Mouse (Mus musculus) forebrain, embryonic 11.5 days (tissue): ENCODE data around the gene Ccdc162. TPM values are rescaled to one million over a fixed set of nuclear protein-coding genes. Genes with fewer than 3 reads are reported as not detected.

ENCODE experiments used
- ATAC-seq: fragments of 200-750 bp; cut with Nextera tagmentation; replicated peaks from 2 replicates; pipeline ENCODE4 v1.8.0; 2017; ENCODE audit warnings: moderate TSS enrichment; ENCODE audit not compliant: low FRiP score
- DNase-seq: peaks from one replicate; pipeline ENCODE4 v3.0.0-alpha.2; 2017; ENCODE audit warnings: low spot score
- H3K27ac ChIP-seq: fragments of 300-500 bp; sonication (generic); 2 replicates; pipeline ENCODE4 v1.5.1; 2014; ENCODE audit warnings: low read depth, low read length
- H3K27me3 ChIP-seq: fragments of 300-500 bp; sonication (generic); 2 replicates; pipeline ENCODE4 v1.6.1; 2014; ENCODE audit warnings: mild to moderate bottlenecking, low read length, mixed read lengths; ENCODE audit not compliant: control insufficient read depth, insufficient read depth
- H3K36me3 ChIP-seq: fragments of 300-500 bp; sonication (generic); 2 replicates; pipeline ENCODE4 v1.6.1; 2014; ENCODE audit warnings: mild to moderate bottlenecking, low read length, moderate library complexity, mixed read lengths; ENCODE audit not compliant: control insufficient read depth, insufficient read depth
- H3K4me1 ChIP-seq: fragments of 300-500 bp; sonication (generic); replicated peaks from 2 replicates; pipeline ENCODE4 v1.6.1; 2014; ENCODE audit warnings: low read length, mixed read lengths; ENCODE audit not compliant: control insufficient read depth, insufficient read depth
- H3K4me2 ChIP-seq: fragments of 300-500 bp; sonication (generic); 2 replicates; pipeline ENCODE4 v1.6.1; 2014; ENCODE audit warnings: low read depth, mild to moderate bottlenecking, low read length, moderate library complexity, mixed read lengths; ENCODE audit not compliant: severe bottlenecking
- H3K4me3 ChIP-seq: fragments of 300-500 bp; sonication (generic); 2 replicates; pipeline ENCODE4 v1.5.1; 2014; ENCODE audit warnings: low read depth, low read length
- H3K9ac ChIP-seq: fragments of 300-500 bp; sonication (generic); 2 replicates; pipeline ENCODE4 v1.6.1; 2014; ENCODE audit warnings: low read length
- H3K9me3 ChIP-seq: fragments of 300-500 bp; sonication (generic); 2 replicates; pipeline ENCODE4 v1.6.1; 2016; ENCODE audit warnings: low read length, mixed read lengths; ENCODE audit not compliant: control insufficient read depth
- WGBS: fragments of 180-500 bp; shearing (Covaris S2); extraction: QIAGEN DNeasy Blood & Tissue Kit; methylation state at CpG from one replicate; pipeline ENCODE4 v1.1.7; 2014; 5-methylcytosine and 5-hydroxymethylcytosine counted together
- polyA plus RNA-seq: library from polyadenylated mRNA; unstranded; fragments of >200 nt; fragmentation: Nextera tagmentation; extraction: Ambion mirVana; gene quantifications from 2 replicates; pipeline ENCODE4 v1.2.1, GENCODE M21; 2014

The Ccdc162 gene
- polyA plus RNA-seq: 0.15 and 0.80 TPM in 2 replicates

- WGBS: 53% methylated on average over 15 of the region's 15 CpGs
- H3K9me3 ChIP-seq: no peaks in the 10 kb centered on the region
- no peaks in the 10 kb centered on the region for H3K36me3 ChIP-seq
- H3K27me3 ChIP-seq: no peaks in the 10 kb centered on the region
- peaks cover 6% of the 10 kb centered on the region; the same call in 1 of the 2 replicates for H3K4me1 ChIP-seq
- ATAC-seq (no peak), DNase-seq (peak; percentile 68)
- H3K4me2 ChIP-seq: peak within 1 kb of the TSS; percentile 26; the same call in 1 of the 2 replicates
- no peak within 1 kb of the TSS for H3K4me3 ChIP-seq
- H3K9ac ChIP-seq: no peak within 1 kb of the TSS
- 0 out of 2 replicates have a peak within 1 kb of the TSS, but pooled peaks have one; percentile 18 for H3K27ac ChIP-seq
Observed at GRCm38 (mm10) chr10:41716029-41716897, at the start of gene Ccdc162. Gene Ccdc162, minus strand, starts transcription at chr10:41716634.

- H3K27ac ChIP-seq: no peak overlapping the region
- no peaks in the 10 kb centered on the region for H3K9me3 ChIP-seq
- DNase-seq: no peak
- no peaks in the 10 kb centered on the region for H3K4me1 ChIP-seq
- no peaks in the 10 kb centered on the region for H3K27me3 ChIP-seq
- H3K4me2 ChIP-seq: no peak overlapping the region
- ATAC-seq: no peak
- H3K4me3 ChIP-seq: no peak overlapping the region
- H3K9ac ChIP-seq: no peak overlapping the region
- no peaks in the 10 kb centered on the region for H3K36me3 ChIP-seq
- 87% methylated on average over 4 of the region's 4 CpGs for WGBS
Observed at GRCm38 (mm10) chr10:41765586-41765985, 49.2 kb upstream of the Ccdc162 start.

GRCm38 (mm10) chr10:41763741-41764385 is 47.4 kb upstream of the Ccdc162 start:
- ATAC-seq: no peak
- DNase-seq: no peak
- H3K36me3 ChIP-seq: no peaks in the 10 kb centered on the region
- 86% methylated on average over 3 of the region's 3 CpGs for whole genome bisulfite sequencing
- H3K27ac ChIP-seq: no peak overlapping the region
- no peaks in the 10 kb centered on the region for H3K9me3 ChIP-seq
- no peak overlapping the region for H3K4me2 ChIP-seq
- no peak overlapping the region for H3K4me3 ChIP-seq
- no peaks in the 10 kb centered on the region for H3K4me1 ChIP-seq
- H3K27me3 ChIP-seq: no peaks in the 10 kb centered on the region
- H3K9ac ChIP-seq: no peak overlapping the region

- DNase-seq (no peak), ATAC-seq (no peak)
- Histone ChIP-seq H3K4me2 (no peak overlapping the region), H3K9me3 (no peaks in the 10 kb centered on the region), H3K9ac (no peak overlapping the region), H3K27me3 (no peaks in the 10 kb centered on the region), H3K4me3 (no peak overlapping the region), H3K4me1 (no peaks in the 10 kb centered on the region), H3K36me3 (no peaks in the 10 kb centered on the region), H3K27ac (no peak overlapping the region)
- WGBS: 78% methylated on average over 3 of the region's 3 CpGs
Observed at GRCm38 (mm10) chr10:41760866-41761265, 44.4 kb upstream of the Ccdc162 start.

- Histone ChIP-seq H3K27me3 (no peaks in the 10 kb centered on the region), H3K36me3 (no peaks in the 10 kb centered on the region), H3K4me2 (no peak overlapping the region), H3K4me3 (no peak overlapping the region), H3K4me1 (no peaks in the 10 kb centered on the region), H3K9me3 (no peaks in the 10 kb centered on the region), H3K27ac (no peak overlapping the region), H3K9ac (no peak overlapping the region)
- ATAC-seq (no peak), DNase-seq (no peak)
Observed at GRCm38 (mm10) chr10:41758041-41758440, 41.6 kb upstream of the Ccdc162 start.

GRCm38 (mm10) chr10:41757226-41757625 is 40.8 kb upstream of the Ccdc162 start:
- Histone ChIP-seq H3K9me3 (no peaks in the 10 kb centered on the region), H3K27ac (no peak overlapping the region), H3K4me1 (no peaks in the 10 kb centered on the region), H3K36me3 (no peaks in the 10 kb centered on the region), H3K27me3 (no peaks in the 10 kb centered on the region), H3K9ac (no peak overlapping the region), H3K4me3 (no peak overlapping the region), H3K4me2 (no peak overlapping the region)
- WGBS: 96% methylated on average over 5 of the region's 5 CpGs
- DNase-seq (no peak), ATAC-seq (no peak)

GRCm38 (mm10) chr10:41751867-41752480 is 35.5 kb upstream of the Ccdc162 start:
- 86% methylated on average over 14 of the region's 14 CpGs for WGBS
- no peaks in the 10 kb centered on the region for H3K9me3 ChIP-seq
- H3K4me3 ChIP-seq: no peak overlapping the region
- no peak overlapping the region for H3K4me2 ChIP-seq
- ATAC-seq (no peak), DNase-seq (no peak)
- no peak overlapping the region for H3K27ac ChIP-seq
- no peaks in the 10 kb centered on the region for H3K4me1 ChIP-seq
- H3K9ac ChIP-seq: no peak overlapping the region
- no peaks in the 10 kb centered on the region for H3K36me3 ChIP-seq
- no peaks in the 10 kb centered on the region for H3K27me3 ChIP-seq

- DNase-seq (no peak), ATAC-seq (no peak)
- Histone ChIP-seq H3K4me2 (no peak overlapping the region), H3K36me3 (no peaks in the 10 kb centered on the region), H3K27me3 (no peaks in the 10 kb centered on the region), H3K4me3 (no peak overlapping the region), H3K9me3 (no peaks in the 10 kb centered on the region), H3K4me1 (no peaks in the 10 kb centered on the region), H3K27ac (no peak overlapping the region), H3K9ac (no peak overlapping the region)
- WGBS: 87% methylated on average over 3 of the region's 3 CpGs
Observed at GRCm38 (mm10) chr10:41749306-41749705, 32.9 kb upstream of the Ccdc162 start.
